Mouse (Mus musculus): ENCODE results near the gene Slc12a6. TPM values are rescaled to one million over a fixed set of nuclear protein-coding genes. Genes with fewer than 3 reads are reported as not detected.

Gene Slc12a6
- 11.1 and 11.8 TPM in 2 replicates for polyA plus RNA-seq (2015; fragmentation: Nextera tagmentation; extraction: Ambion mirVana)

DNA sequence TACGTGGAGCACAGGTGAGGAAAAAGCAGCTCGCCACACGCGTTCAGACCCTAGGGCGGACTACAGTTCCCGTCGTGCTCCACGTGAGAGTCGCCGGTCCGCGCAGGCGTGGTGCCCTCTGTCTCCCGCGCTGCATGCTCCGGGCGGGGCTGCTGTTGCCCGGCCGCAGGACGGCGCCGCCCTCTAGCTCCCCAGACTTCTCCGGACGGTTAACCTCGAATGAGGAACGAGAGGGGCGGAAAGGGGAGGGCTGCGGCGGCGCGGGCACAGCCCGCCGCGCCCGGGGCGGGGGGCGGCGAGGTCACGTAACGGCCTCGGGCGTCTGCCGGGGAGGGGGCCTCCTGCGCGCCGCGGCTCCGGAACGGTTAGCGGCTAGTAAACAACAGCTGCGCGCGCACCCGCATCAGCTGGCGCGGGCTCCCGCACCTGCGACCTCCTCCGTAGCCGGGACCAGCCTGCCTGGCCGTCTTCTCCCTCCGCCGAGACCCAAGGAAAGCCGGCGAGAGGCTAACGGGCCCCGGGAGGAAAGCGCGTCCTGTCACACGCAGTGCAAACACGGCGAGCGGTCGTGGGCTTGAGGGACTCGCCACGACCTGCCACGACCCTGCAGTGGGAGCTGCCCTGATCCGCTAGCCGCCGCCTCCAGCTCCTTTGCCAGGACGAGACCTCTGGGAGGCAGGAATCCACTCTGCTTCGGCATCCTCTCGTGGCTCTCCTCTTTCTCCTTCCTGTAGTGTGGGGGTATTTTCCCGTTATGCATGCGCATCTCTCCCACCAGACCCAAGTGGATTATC, at the start of gene Slc12a6:
Slc12a6 (plus strand) TSS at position 378 of the 794 bp plus-strand sequence.
- Histone ChIP-seq H3K27me3 (no peaks in the 10 kb centered on the region), H3K4me1 (peaks cover 41% of the 10 kb centered on the region), H3K9ac (peak within 1 kb of the TSS; percentile 55), H3K36me3 (no peaks in the 10 kb centered on the region), H3K4me3 (replicated peaks) (peak within 1 kb of the TSS; percentile 79), H3K9me3 (replicated peaks) (no peaks in the 10 kb centered on the region), H3K27ac (replicated peaks) (peak within 1 kb of the TSS; percentile 85), H3K4me2 (replicated peaks) (peak within 1 kb of the TSS; percentile 76)
- WGBS, result under 1% methylated on average over 85 of the region's 85 CpGs
- ATAC-seq (ENCODE audit: insufficient number of reproducible peaks, low FRiP score, low TSS enrichment, low read depth), result peak; percentile 94

DNA sequence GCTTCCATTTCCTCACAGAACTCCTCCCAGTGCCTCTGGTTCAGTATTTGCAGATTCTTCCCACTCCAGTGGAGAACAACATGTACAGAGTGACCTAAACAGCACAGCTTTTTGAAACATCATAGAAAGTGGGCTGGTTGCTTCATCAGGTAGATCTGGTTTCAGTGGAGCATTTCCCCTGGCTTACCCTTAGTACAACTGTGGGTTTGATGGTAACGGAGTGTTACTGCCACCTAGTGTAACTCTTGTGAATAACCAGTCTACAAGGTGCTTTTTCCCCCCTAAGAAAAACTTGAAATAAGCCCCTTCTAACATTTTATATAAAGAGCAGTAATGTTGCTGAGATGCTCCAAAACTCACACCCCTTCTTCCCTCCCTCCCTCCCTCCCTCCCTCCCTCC, 49.6 kb upstream of the Slc12a6 start:
- no peak overlapping the region for H3K9ac ChIP-seq
- ATAC-seq (ENCODE audit: insufficient number of reproducible peaks, low FRiP score, low TSS enrichment, low read depth), result no peak
- no peak overlapping the region for H3K4me3 ChIP-seq (replicated peaks)
- no peaks in the 10 kb centered on the region for H3K9me3 ChIP-seq (replicated peaks)
- H3K27me3 ChIP-seq, result no peaks in the 10 kb centered on the region
- no peaks in the 10 kb centered on the region for H3K36me3 ChIP-seq
- H3K27ac ChIP-seq (replicated peaks), result no peak overlapping the region
- H3K4me1 ChIP-seq, result no peaks in the 10 kb centered on the region
- no peak overlapping the region for H3K4me2 ChIP-seq (replicated peaks)
- WGBS, result 3% methylated on average over 1 of the region's 1 CpGs

DNA sequence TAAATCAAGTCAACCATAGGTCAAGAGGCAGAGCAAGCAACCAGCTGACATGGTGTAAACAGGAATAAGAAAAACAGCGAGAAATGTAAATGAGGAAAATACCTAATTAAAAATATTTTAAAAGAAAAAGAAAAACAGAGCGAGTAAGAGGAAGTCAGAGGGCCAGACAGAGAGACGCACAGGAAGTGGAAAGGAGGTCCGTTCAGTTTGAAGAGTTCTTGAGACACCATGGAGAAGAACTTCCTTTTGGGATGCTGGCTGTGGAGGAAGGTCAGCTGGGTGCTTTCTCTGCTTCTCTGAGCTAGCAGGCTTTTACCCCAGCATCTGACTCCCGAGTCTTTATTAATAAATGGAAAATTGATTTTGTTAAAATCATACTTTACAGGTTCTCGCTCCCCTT, 48.0 kb upstream of the Slc12a6 start:
- no peak overlapping the region for H3K4me3 ChIP-seq (replicated peaks)
- H3K27me3 ChIP-seq, result no peaks in the 10 kb centered on the region
- no peaks in the 10 kb centered on the region for H3K36me3 ChIP-seq
- H3K9me3 ChIP-seq (replicated peaks), result no peaks in the 10 kb centered on the region
- H3K4me2 ChIP-seq (replicated peaks), result no peak overlapping the region
- H3K27ac ChIP-seq (replicated peaks), result no peak overlapping the region
- no peak for ATAC-seq (ENCODE audit: insufficient number of reproducible peaks, low FRiP score, low TSS enrichment, low read depth)
- no peaks in the 10 kb centered on the region for H3K4me1 ChIP-seq
- no peak overlapping the region for H3K9ac ChIP-seq
- 67% methylated on average over 6 of the region's 6 CpGs for WGBS

DNA sequence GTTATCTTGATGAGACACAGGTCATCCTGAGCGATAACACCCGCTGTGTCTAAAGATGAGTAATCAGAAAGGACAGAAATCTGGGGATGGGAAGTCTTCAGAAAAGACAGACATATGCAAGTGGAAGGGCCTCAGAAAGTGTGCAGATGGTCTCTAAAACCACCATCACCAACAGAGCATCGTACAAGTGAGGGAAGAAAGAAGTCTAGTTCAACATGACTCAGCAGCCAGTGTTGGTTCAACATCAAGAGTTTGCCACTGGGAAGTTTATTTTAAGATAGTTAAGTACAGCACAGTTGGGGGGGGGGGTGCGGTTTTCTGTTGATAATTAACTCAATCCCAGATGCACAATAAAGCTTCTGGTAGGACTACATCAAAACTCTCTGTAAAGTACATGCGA, 44.7 kb upstream of the Slc12a6 start:
- ATAC-seq (ENCODE audit: insufficient number of reproducible peaks, low FRiP score, low TSS enrichment, low read depth), result no peak
- H3K4me1 ChIP-seq, result no peaks in the 10 kb centered on the region
- no peak overlapping the region for H3K9ac ChIP-seq
- no peaks in the 10 kb centered on the region for H3K36me3 ChIP-seq
- H3K4me2 ChIP-seq (replicated peaks), result no peak overlapping the region
- no peaks in the 10 kb centered on the region for H3K27me3 ChIP-seq
- no peak overlapping the region for H3K4me3 ChIP-seq (replicated peaks)
- WGBS, result 82% methylated on average over 5 of the region's 5 CpGs
- H3K27ac ChIP-seq (replicated peaks), result no peak overlapping the region
- H3K9me3 ChIP-seq (replicated peaks), result no peaks in the 10 kb centered on the region

DNA sequence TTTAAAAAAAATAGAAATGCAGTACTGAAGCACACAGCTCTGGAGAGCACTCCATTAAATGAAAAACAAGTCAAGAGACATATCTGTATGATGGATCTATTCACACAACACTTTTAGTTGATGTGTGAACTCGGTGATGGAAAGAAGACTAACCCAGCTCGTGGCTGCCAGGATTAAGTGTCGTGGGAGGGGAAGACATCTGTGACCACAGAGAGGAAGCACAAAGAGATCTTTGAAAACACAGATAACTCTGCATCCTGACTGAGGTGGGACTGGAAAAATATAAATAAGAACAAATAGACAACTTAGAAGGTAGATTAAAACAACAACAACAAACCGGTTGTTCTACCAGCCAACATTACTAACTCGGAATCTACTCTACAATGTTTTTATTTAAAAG, 43.0 kb upstream of the Slc12a6 start:
- ATAC-seq (ENCODE audit: insufficient number of reproducible peaks, low FRiP score, low TSS enrichment, low read depth), result no peak
- WGBS, result 66% methylated on average over 5 of the region's 5 CpGs
- no peaks in the 10 kb centered on the region for H3K9me3 ChIP-seq (replicated peaks)
- no peak overlapping the region for H3K27ac ChIP-seq (replicated peaks)
- H3K4me2 ChIP-seq (replicated peaks), result no peak overlapping the region
- no peak overlapping the region for H3K4me3 ChIP-seq (replicated peaks)
- H3K27me3 ChIP-seq, result no peaks in the 10 kb centered on the region
- H3K4me1 ChIP-seq, result no peaks in the 10 kb centered on the region
- H3K9ac ChIP-seq, result no peak overlapping the region
- no peaks in the 10 kb centered on the region for H3K36me3 ChIP-seq

DNA sequence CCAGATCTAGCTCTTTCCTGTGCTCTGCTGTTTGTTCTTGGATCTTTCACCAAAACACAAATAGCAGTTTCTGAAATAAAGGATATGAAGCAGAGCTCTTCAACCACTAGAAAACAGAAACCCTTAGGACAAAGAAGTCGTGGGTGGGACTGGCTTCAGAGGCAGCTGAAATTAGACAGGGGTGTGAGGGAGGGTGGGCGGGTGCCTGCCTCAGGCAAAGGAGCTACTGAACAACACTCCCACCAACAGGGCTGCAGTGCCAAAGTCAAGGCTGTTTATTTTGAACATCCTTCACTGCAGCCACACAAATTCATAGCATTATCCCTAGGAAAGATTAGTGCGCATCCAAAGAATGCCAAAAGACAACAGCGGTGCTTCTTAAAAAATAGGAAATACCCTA, 41.3 kb upstream of the Slc12a6 start:
- WGBS, result 52% methylated on average over 4 of the region's 4 CpGs
- H3K27me3 ChIP-seq, result no peaks in the 10 kb centered on the region
- no peaks in the 10 kb centered on the region for H3K36me3 ChIP-seq
- H3K4me3 ChIP-seq (replicated peaks), result no peak overlapping the region
- H3K4me2 ChIP-seq (replicated peaks), result no peak overlapping the region
- no peak overlapping the region for H3K9ac ChIP-seq
- no peak for ATAC-seq (ENCODE audit: insufficient number of reproducible peaks, low FRiP score, low TSS enrichment, low read depth)
- H3K4me1 ChIP-seq, result no peaks in the 10 kb centered on the region
- H3K9me3 ChIP-seq (replicated peaks), result no peaks in the 10 kb centered on the region
- H3K27ac ChIP-seq (replicated peaks), result no peak overlapping the region

DNA sequence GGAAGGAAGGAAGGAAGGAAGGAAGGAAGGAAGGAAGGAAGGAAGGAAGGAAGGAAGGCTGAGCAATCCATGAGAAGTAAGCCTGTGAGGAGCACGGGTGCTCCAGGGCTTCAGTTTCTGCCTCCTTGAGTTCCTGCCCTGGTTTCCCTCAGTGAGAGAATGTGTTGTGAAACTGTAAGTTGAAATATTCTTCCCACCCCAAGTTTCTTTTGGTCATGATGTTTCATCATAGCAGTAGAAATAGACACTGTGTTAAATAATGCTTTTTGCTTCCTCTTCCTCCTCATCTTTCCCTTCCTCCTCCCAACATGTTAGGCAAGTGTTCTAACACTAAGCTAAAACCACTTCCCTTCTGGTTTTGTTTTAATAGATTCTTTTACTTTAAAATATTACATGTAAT, 33.0 kb upstream of the Slc12a6 start:
- Histone ChIP-seq H3K9ac (no peak overlapping the region), H3K27ac (replicated peaks) (no peak overlapping the region), H3K4me3 (replicated peaks) (no peak overlapping the region), H3K27me3 (no peaks in the 10 kb centered on the region), H3K4me1 (no peaks in the 10 kb centered on the region), H3K4me2 (replicated peaks) (no peak overlapping the region), H3K36me3 (no peaks in the 10 kb centered on the region), H3K9me3 (replicated peaks) (no peaks in the 10 kb centered on the region)
- no peak for ATAC-seq (ENCODE audit: insufficient number of reproducible peaks, low FRiP score, low TSS enrichment, low read depth)
- 88% methylated on average over 1 of the region's 1 CpGs for WGBS

DNA sequence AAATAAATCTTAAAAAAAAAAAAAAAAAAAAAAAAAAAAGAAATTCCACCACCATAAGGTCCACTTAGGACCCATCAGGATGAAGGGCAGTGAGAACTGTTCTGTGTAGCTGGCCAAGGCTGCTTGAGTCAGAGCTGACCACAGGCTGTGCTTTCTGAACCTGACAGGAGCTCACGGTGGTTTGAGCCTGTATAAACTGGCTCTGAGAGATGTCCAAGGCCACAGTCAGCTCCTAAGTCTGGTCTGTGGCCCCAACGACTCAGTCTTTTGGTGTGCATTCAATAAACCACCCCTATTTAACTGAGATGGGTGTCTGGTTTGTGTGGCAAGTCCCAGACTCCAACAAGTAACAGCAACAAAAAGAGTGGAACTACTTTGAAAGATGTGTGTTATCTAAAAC, 29.0 kb upstream of the Slc12a6 start:
- Histone ChIP-seq H3K36me3 (no peaks in the 10 kb centered on the region), H3K9ac (no peak overlapping the region), H3K4me1 (peaks cover 13% of the 10 kb centered on the region), H3K27me3 (no peaks in the 10 kb centered on the region), H3K27ac (replicated peaks) (no peak overlapping the region), H3K4me2 (replicated peaks) (no peak overlapping the region), H3K9me3 (replicated peaks) (no peaks in the 10 kb centered on the region), H3K4me3 (replicated peaks) (no peak overlapping the region)
- ATAC-seq (ENCODE audit: insufficient number of reproducible peaks, low FRiP score, low TSS enrichment, low read depth), result no peak
- WGBS, result 76% methylated on average over 2 of the region's 2 CpGs

DNA sequence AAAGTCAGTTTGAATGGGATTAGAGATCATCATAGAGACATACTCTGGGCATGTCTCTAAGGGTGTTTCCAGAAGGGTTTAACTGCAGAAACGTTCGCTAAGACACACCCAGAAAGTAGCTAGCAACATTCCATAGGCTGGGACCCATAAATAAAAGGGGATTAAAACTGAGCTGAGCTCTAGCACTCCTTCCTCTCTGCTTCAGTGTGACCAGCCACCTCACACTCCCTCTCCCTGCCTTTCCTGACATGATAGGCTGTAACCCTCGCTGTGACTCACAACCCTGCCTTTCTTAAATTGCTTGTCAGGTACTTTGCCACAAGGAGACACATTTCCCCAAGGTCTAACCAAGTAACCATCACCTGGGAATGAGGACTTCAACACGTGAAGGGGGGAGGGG, 27.6 kb upstream of the Slc12a6 start:
- Histone ChIP-seq H3K9me3 (replicated peaks) (no peaks in the 10 kb centered on the region), H3K27me3 (no peaks in the 10 kb centered on the region), H3K4me1 (peaks cover 13% of the 10 kb centered on the region), H3K9ac (no peak overlapping the region), H3K4me3 (replicated peaks) (no peak overlapping the region), H3K4me2 (replicated peaks) (no peak overlapping the region), H3K36me3 (no peaks in the 10 kb centered on the region), H3K27ac (replicated peaks) (no peak overlapping the region)
- WGBS, result 16% methylated on average over 4 of the region's 4 CpGs
- ATAC-seq (ENCODE audit: insufficient number of reproducible peaks, low FRiP score, low TSS enrichment, low read depth), result no peak

DNA sequence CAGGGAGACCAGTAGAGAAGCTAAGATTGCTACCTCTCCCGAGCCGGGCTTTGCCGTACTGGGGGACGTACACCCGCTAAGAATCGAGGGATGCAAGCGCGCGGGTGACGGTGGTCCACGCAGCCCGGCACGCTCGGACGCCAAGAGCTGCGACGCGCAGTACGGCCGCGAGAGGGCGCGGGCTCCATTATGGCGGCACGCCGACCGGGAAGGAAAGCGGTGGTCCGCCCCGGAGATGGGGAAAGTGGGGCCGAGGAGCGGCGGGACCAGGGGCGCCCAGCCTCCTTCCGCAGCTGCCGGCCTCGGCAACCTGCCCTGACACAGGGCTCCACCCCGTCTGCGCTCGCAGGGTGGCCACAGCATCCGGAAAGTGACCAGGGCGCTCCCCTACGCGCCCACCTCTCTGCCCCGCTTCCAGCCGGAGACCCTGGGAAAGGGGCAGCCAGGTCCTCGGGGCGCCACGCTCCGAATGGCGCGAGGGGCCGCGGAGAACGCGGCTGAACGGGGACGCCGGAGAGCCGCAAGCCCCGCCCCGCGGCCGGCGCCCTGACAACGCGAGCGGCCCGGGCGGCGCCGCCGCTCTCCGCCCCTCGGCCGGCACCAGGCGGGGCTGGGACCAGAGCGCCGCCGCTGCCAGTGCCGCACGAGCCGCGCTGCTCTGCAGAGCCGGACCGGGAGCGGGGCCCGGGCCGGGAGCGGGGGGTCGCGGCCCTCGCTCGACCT, 26.3 kb upstream of the Slc12a6 start, which contains the start of gene Lpcat4:
Lpcat4 (plus strand) TSS at position 257 of the 723 bp plus-strand sequence.
- under 1% methylated on average over 91 of the region's 94 CpGs for WGBS
- peak; percentile 83 for ATAC-seq (ENCODE audit: insufficient number of reproducible peaks, low FRiP score, low TSS enrichment, low read depth)
- Histone ChIP-seq H3K27ac (replicated peaks) (peak within 1 kb of the TSS; percentile 89), H3K36me3 (no peaks in the 10 kb centered on the region), H3K4me1 (peaks cover 13% of the 10 kb centered on the region), H3K9me3 (replicated peaks) (no peaks in the 10 kb centered on the region), H3K27me3 (no peaks in the 10 kb centered on the region), H3K9ac (peak within 1 kb of the TSS; percentile 47), H3K4me3 (replicated peaks) (peak within 1 kb of the TSS; percentile 68), H3K4me2 (replicated peaks) (peak within 1 kb of the TSS; percentile 98)

DNA sequence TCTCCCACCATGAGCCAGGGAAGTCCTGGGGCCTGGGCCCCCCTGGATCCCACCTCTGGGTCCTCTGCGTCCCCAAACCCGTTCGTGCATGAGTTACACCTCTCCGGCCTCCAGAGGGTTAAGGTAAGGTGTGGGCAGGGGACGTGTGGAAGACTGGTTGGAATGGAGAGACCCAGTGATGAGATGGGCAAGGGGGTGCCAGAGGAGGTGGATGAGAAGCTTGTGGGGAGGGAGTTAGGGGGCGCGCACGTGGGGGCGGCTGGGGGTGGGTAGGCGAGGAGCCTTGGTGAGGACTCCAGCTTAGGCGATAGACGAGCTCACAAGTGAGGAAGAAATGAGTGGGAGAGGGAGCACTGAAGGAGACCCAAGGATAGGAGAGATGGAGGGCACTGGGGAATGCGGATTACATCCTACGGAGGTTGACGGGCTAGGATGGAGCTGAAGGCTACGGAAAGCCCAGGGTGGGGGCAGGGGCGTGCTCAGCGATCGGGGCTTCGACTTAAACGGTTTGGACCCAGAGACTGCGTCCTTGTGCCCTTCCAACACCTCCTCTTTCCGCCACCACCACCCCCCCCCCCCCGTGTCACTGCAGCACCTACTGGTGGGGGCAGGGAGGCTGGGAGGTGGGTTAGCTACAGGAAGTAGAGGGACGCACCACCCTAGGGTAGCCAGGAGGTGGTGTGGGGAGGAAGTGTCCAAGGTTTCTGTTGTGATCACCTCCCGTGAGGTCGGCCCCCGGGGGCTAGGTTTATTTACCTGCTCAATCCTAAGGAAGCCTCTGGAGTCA, 25.5 kb upstream of the Slc12a6 start:
- H3K36me3 ChIP-seq, result no peaks in the 10 kb centered on the region
- peaks cover 13% of the 10 kb centered on the region for H3K4me1 ChIP-seq
- WGBS, result under 1% methylated on average over 27 of the region's 28 CpGs
- H3K4me2 ChIP-seq (replicated peaks), result peak overlapping the region; percentile 98
- H3K27me3 ChIP-seq, result no peaks in the 10 kb centered on the region
- no peaks in the 10 kb centered on the region for H3K9me3 ChIP-seq (replicated peaks)
- peak overlapping the region; percentile 89 for H3K27ac ChIP-seq (replicated peaks)
- peak overlapping the region; percentile 47 for H3K9ac ChIP-seq
- H3K4me3 ChIP-seq (replicated peaks), result peak overlapping the region; percentile 68
- peak; percentile 36 for ATAC-seq (ENCODE audit: insufficient number of reproducible peaks, low FRiP score, low TSS enrichment, low read depth)

Measured in embryonic facial prominence, embryonic 15.5 days (tissue).